Mouse (Mus musculus) thymus, adult 2 months (tissue): ENCODE measurements around the gene Entpd3.

Experiments
- CTCF ChIP-seq: fragments of 200-500 bp; IDR thresholded peaks from 2 replicates; pipeline ENCODE4 v1.5.1; 2012; ENCODE audit warnings: mild to moderate bottlenecking, control low read depth, low read length, moderate library complexity, borderline replicate concordance; ENCODE audit not compliant: control insufficient read depth, poor library complexity, insufficient read depth; ENCODE audit errors: extremely low read depth
- POLR2A ChIP-seq: fragments of 200-500 bp; IDR thresholded peaks from 2 replicates; pipeline ENCODE4 v1.6.1; 2012; ENCODE audit warnings: mild to moderate bottlenecking, low read length, control low read depth, moderate library complexity; ENCODE audit not compliant: control insufficient read depth, poor library complexity, insufficient read depth; ENCODE audit errors: extremely low read depth

DNA sequence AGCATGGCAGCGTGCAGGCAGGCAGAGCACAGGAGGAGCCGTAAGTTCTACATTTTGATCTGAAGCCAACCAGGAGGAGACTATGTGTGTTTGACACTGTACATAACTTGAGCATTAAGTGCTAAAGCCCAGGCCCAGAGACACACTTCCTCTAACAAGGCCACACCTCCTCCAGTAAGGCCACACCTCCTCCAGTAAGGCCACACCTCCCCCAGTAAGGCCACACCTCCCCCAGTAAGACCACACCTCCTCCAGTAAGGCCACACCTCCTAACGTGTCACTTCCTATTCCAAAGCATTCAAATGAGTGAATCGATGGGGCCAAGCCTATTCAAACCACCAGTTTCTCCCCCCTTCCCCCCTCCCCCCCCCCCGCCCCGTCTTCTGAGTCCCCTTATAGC is 6.9 kb upstream of the Entpd3 start:
- TF ChIP-seq POLR2A (no peak), CTCF (no peak)
